Mouse (Mus musculus) neural tube, embryonic 11.5 days (tissue): ENCODE data around the gene 1110017D15Rik. TPM values are rescaled to one million over a fixed set of nuclear protein-coding genes. Genes with fewer than 3 reads are reported as not detected.

Source experiments
- ATAC-seq: fragments of 200-750 bp; cut with Nextera tagmentation; 2 replicates; pipeline ENCODE4 v1.8.0; 2017; ENCODE audit warnings: moderate number of reproducible peaks, mild to moderate bottlenecking, moderate TSS enrichment, moderate library complexity; ENCODE audit not compliant: insufficient read depth, low FRiP score, low TSS enrichment
- DNase-seq: peaks from one replicate; pipeline ENCODE4 v3.0.0-alpha.2; 2015; ENCODE audit warnings: low spot score
- H3K27ac ChIP-seq: fragments of 300-500 bp; sonication (generic); 2 replicates; pipeline ENCODE4 v1.5.1; 2014; ENCODE audit warnings: low read depth, mild to moderate bottlenecking, low read length
- H3K27me3 ChIP-seq: fragments of 300-500 bp; sonication (generic); 2 replicates; pipeline ENCODE4 v1.6.1; 2014; ENCODE audit warnings: mild to moderate bottlenecking, low read length, mixed read lengths; ENCODE audit not compliant: control insufficient read depth, insufficient read depth
- H3K36me3 ChIP-seq: fragments of 300-500 bp; sonication (generic); 2 replicates; pipeline ENCODE4 v1.6.1; 2014; ENCODE audit warnings: mild to moderate bottlenecking, low read length, moderate library complexity, mixed read lengths; ENCODE audit not compliant: control insufficient read depth, insufficient read depth
- H3K4me1 ChIP-seq: fragments of 300-500 bp; sonication (generic); 2 replicates; pipeline ENCODE4 v1.6.1; 2014; ENCODE audit warnings: low read length, mixed read lengths; ENCODE audit not compliant: control insufficient read depth, insufficient read depth
- H3K4me2 ChIP-seq: fragments of 300-500 bp; sonication (generic); 2 replicates; pipeline ENCODE4 v1.6.1; 2014; ENCODE audit warnings: low read depth, mild to moderate bottlenecking, moderate library complexity
- H3K4me3 ChIP-seq: fragments of 300-500 bp; sonication (generic); 2 replicates; pipeline ENCODE4 v1.5.1; 2014; ENCODE audit warnings: low read depth, low read length
- H3K9ac ChIP-seq: fragments of 300-500 bp; sonication (generic); 2 replicates; pipeline ENCODE4 v1.6.1; 2014; ENCODE audit warnings: mild to moderate bottlenecking, low read length
- H3K9me3 ChIP-seq: fragments of 300-500 bp; sonication (generic); 2 replicates; pipeline ENCODE4 v1.6.1; 2016; ENCODE audit warnings: low read length; ENCODE audit not compliant: control insufficient read depth
- WGBS: fragments of 180-500 bp; shearing (Covaris S2); extraction: QIAGEN DNeasy Blood & Tissue Kit; methylation state at CpG from one replicate; pipeline ENCODE4 v1.1.7; 2014; 5-methylcytosine and 5-hydroxymethylcytosine counted together
- polyA plus RNA-seq: library from polyadenylated mRNA; unstranded; fragments of >200 nt; fragmentation: Nextera tagmentation; extraction: Ambion mirVana; gene quantifications from 2 replicates; pipeline ENCODE4 v1.2.1, GENCODE M21; 2014

Gene 1110017D15Rik
- polyA plus RNA-seq, 1 experiment from 2014 or later = 2.5 TPM

GRCm38 (mm10) chr4:41499619-41500018 lies 17.5 kb downstream of the 1110017D15Rik start:
- no peak for ATAC-seq
- 58% methylated on average over 8 of the region's 8 CpGs for WGBS
- no peak for DNase-seq
- no peak overlapping the region for H3K4me3 ChIP-seq
- no peak overlapping the region for H3K9ac ChIP-seq
- no peak overlapping the region for H3K4me2 ChIP-seq
- H3K27ac ChIP-seq = no peak overlapping the region
- H3K9me3 ChIP-seq = no peaks in the 10 kb centered on the region
- peaks cover 64% of the 10 kb centered on the region for H3K27me3 ChIP-seq
- no peaks in the 10 kb centered on the region for H3K36me3 ChIP-seq
- peaks cover 12% of the 10 kb centered on the region for H3K4me1 ChIP-seq

DNA sequence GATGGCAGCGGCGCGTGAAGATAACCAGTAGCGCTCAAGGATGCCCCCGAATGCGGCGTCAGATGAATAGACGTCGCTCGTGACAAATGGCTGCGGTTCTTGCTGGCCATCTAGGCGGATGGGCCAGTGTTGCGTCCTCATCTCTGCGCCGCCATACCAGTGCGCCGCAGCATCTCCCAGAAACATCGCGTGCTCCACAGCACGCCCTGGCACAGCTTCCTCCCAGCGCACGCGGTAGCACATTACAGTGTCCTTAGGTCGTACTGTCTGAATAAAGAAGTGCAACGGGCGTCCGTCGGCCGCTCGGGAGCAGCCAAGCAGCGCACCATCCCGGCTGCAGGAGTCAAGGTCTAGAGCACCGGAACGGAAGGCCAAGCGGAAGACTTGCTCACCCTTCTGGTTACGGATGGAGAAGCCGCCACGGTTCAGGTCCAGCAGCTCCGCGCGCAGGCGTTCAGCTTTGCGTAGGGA lies 18.2 kb downstream of the 1110017D15Rik start:
- DNase-seq = peak; percentile 59
- no peak overlapping the region for H3K27ac ChIP-seq

DNA sequence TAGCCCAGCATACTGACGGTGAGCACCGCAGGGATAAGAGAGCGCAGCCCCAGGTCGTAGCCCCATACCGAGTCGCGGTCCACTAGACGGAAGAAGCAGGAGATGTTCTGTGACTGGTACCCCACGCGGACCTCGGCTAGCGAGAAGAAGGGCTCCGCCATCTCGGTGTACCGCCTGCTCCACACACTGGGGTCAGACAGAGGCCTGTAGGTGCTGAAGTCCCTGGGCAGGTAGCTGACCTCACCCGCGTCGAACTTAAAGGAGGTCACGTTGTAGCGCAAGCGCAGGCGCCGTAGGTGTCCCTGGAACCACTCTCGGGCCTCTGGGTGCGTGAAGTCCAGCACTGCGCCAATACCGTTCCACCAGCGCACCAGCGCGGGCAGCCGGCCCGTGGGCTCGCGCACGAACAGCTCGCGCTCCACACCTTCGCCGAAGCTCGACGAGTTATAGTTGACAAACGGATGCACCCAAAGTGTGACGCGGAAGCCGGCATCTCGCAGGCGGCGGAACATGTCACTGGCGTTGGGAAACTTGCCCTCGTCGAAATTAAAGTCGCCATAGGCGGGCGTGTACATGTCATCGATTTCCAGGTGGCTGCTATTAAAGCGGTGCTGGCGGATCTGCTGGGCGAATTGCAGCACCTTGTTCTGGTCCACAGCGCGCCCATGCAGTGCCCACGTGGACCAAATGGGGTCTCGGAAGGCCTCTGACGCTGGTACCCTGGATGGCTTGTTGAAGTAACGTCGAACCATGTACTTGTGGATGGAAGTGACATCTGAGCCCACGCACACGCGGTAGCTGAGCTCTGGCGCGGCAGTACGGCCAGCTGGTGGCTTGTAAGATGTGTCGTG lies 18.9 kb downstream of the 1110017D15Rik start:
- 5% methylated on average over 72 of the region's 72 CpGs for WGBS
- peak overlapping the region; percentile 18 for H3K4me3 ChIP-seq
- no peaks in the 10 kb centered on the region for H3K36me3 ChIP-seq
- no peaks in the 10 kb centered on the region for H3K9me3 ChIP-seq
- H3K4me2 ChIP-seq = peak overlapping the region; percentile 44
- no peak overlapping the region for H3K27ac ChIP-seq
- DNase-seq (peak; percentile 25), ATAC-seq (0 out of 2 replicates have a peak, but pooled peaks have one; percentile 23)
- H3K9ac ChIP-seq = 0 out of 2 replicates have a peak overlapping the region, but pooled peaks have one; percentile 2
- H3K4me1 ChIP-seq = peaks cover 12% of the 10 kb centered on the region
- H3K27me3 ChIP-seq = peaks cover 64% of the 10 kb centered on the region

More for the DNA sequence above, 18.2 kb downstream of the 1110017D15Rik start:
- Histone ChIP-seq H3K4me2 (peak overlapping the region; percentile 44), H3K27me3 (peaks cover 64% of the 10 kb centered on the region), H3K4me3 (peak overlapping the region; percentile 18), H3K9me3 (no peaks in the 10 kb centered on the region), H3K9ac (0 out of 2 replicates have a peak overlapping the region, but pooled peaks have one; percentile 29), H3K4me1 (peaks cover 12% of the 10 kb centered on the region), H3K36me3 (no peaks in the 10 kb centered on the region)
- 3% methylated on average over 43 of the region's 43 CpGs for WGBS
- no peak for ATAC-seq

DNA sequence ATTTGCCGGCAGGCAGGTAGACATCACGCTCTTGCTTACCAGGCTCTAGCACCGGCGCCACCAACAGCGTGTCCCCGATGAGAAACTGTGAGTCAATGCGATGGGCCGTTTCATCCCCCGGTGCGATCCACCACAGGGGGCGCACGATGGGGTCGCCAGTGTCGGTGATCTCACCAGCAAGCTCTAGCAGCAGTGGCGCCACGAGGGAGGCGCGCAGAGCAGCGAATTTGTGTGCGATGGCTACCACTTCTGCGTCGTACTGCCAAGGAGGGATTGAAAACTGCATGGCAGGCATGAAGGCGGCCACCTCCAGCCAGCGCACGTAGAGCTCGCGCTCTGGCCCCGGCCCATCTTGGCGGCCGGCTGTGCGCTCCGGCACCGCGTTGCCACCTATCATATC lies 19.6 kb downstream of the 1110017D15Rik start:
- WGBS = under 1% methylated on average over 34 of the region's 34 CpGs
- peak; percentile 29; the same call in 1 of the 2 replicates for ATAC-seq
- DNase-seq = peak; percentile 66
- Histone ChIP-seq H3K9me3 (no peaks in the 10 kb centered on the region), H3K4me1 (peaks cover 12% of the 10 kb centered on the region), H3K9ac (0 out of 2 replicates have a peak overlapping the region, but pooled peaks have one; percentile 2), H3K4me3 (peak overlapping the region; percentile 18), H3K27ac (no peak overlapping the region), H3K36me3 (no peaks in the 10 kb centered on the region), H3K4me2 (peak overlapping the region; percentile 44), H3K27me3 (peaks cover 64% of the 10 kb centered on the region)

DNA sequence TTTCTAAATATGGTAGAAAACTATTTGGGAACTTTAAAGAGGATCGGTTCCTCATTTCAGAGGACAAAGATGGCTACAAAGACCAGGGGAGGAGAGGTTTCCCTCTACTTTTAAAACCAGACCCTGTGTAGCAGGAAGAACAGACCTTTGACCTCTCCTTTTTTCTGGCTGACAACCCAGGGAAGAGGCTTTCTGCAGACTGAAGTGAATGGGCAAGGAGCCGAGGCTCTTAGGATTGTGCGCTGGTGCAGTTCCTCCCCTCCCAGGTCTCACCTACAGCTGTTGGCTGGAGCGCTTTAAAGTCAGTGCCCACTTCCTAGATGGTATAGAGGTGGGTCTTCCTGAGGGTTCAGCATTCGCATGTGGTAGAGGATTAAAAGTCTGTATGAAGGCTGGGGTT lies 20.1 kb downstream of the 1110017D15Rik start:
- H3K27me3 ChIP-seq = peaks cover 61% of the 10 kb centered on the region
- ATAC-seq (no peak), DNase-seq (no peak)
- no peak overlapping the region for H3K4me3 ChIP-seq
- no peaks in the 10 kb centered on the region for H3K36me3 ChIP-seq
- H3K9me3 ChIP-seq = no peaks in the 10 kb centered on the region
- 50% methylated on average over 5 of the region's 5 CpGs for WGBS
- no peak overlapping the region for H3K4me2 ChIP-seq
- no peak overlapping the region for H3K9ac ChIP-seq
- no peak overlapping the region for H3K27ac ChIP-seq
- peaks cover 12% of the 10 kb centered on the region for H3K4me1 ChIP-seq

- Histone ChIP-seq H3K27ac (no peak overlapping the region), H3K9me3 (no peaks in the 10 kb centered on the region), H3K4me3 (no peak overlapping the region), H3K4me1 (peaks cover 12% of the 10 kb centered on the region), H3K36me3 (no peaks in the 10 kb centered on the region), H3K9ac (no peak overlapping the region), H3K4me2 (no peak overlapping the region), H3K27me3 (peaks cover 51% of the 10 kb centered on the region)
- DNase-seq (no peak), ATAC-seq (no peak)
- WGBS = 95% methylated on average over 11 of the region's 11 CpGs
Observed at GRCm38 (mm10) chr4:41495850-41496249, 21.3 kb downstream of the 1110017D15Rik start.

- Histone ChIP-seq H3K4me2 (no peak overlapping the region), H3K27ac (no peak overlapping the region), H3K9ac (no peak overlapping the region), H3K4me3 (no peak overlapping the region), H3K4me1 (peaks cover 12% of the 10 kb centered on the region), H3K36me3 (no peaks in the 10 kb centered on the region), H3K9me3 (no peaks in the 10 kb centered on the region), H3K27me3 (peaks cover 43% of the 10 kb centered on the region)
- DNase-seq (no peak), ATAC-seq (no peak)
- 91% methylated on average over 4 of the region's 4 CpGs for WGBS
Observed at GRCm38 (mm10) chr4:41495076-41495475, 22.1 kb downstream of the 1110017D15Rik start.

- peaks cover 12% of the 10 kb centered on the region for H3K4me1 ChIP-seq
- H3K36me3 ChIP-seq = no peaks in the 10 kb centered on the region
- no peaks in the 10 kb centered on the region for H3K9me3 ChIP-seq
- WGBS = 52% methylated on average over 3 of the region's 3 CpGs
- DNase-seq (no peak), ATAC-seq (no peak)
- H3K4me3 ChIP-seq = no peak overlapping the region
- no peak overlapping the region for H3K27ac ChIP-seq
- peaks cover 36% of the 10 kb centered on the region for H3K27me3 ChIP-seq
- no peak overlapping the region for H3K9ac ChIP-seq
- H3K4me2 ChIP-seq = no peak overlapping the region
Observed at GRCm38 (mm10) chr4:41494378-41494777, 22.8 kb downstream of the 1110017D15Rik start.
